Mouse (Mus musculus) liver, embryonic 16.5 days (tissue): ENCODE results near the gene Klhl23. TPM values are rescaled to one million over a fixed set of nuclear protein-coding genes. Genes with fewer than 3 reads are reported as not detected.

Source experiments
- ATAC-seq: fragments of 200-750 bp; cut with Nextera tagmentation; 2 replicates; pipeline ENCODE4 v1.8.0; 2017; ENCODE audit warnings: low read depth, mild to moderate bottlenecking, moderate number of reproducible peaks, moderate library complexity
- H3K27ac ChIP-seq: fragments of 300-500 bp; sonication (generic); 2 replicates; pipeline ENCODE4 v1.5.1; 2014; ENCODE audit warnings: mild to moderate bottlenecking, low read length
- H3K27me3 ChIP-seq: fragments of 300-500 bp; sonication (generic); 2 replicates; pipeline ENCODE4 v1.6.1; 2014; ENCODE audit warnings: low read depth, low read length, mixed read lengths; ENCODE audit not compliant: control insufficient read depth, insufficient read depth
- H3K36me3 ChIP-seq: fragments of 300-500 bp; sonication (generic); 2 replicates; pipeline ENCODE4 v1.6.1; 2014; ENCODE audit warnings: mild to moderate bottlenecking; ENCODE audit not compliant: control insufficient read depth, insufficient read depth
- H3K4me1 ChIP-seq: fragments of 300-500 bp; sonication (generic); 2 replicates; pipeline ENCODE4 v1.6.1; 2014; ENCODE audit warnings: low read depth, low read length, mixed read lengths; ENCODE audit not compliant: control insufficient read depth
- H3K4me2 ChIP-seq: fragments of 300-500 bp; sonication (generic); 2 replicates; pipeline ENCODE4 v1.6.1; 2014; ENCODE audit warnings: low read depth, low read length, mixed read lengths
- H3K4me3 ChIP-seq: fragments of 300-500 bp; sonication (generic); 2 replicates; pipeline ENCODE4 v1.5.1; 2014; ENCODE audit warnings: low read depth, mild to moderate bottlenecking, low read length
- H3K9ac ChIP-seq: fragments of 300-500 bp; sonication (generic); 2 replicates; pipeline ENCODE4 v1.6.1; 2014; ENCODE audit warnings: low read depth, low read length
- H3K9me3 ChIP-seq: fragments of 300-500 bp; sonication (generic); replicated peaks from 2 replicates; pipeline ENCODE4 v1.6.1; 2016; ENCODE audit warnings: low read length; ENCODE audit not compliant: control insufficient read depth
- WGBS: fragments of 180-500 bp; shearing (Covaris S2); extraction: QIAGEN DNeasy Blood & Tissue Kit; methylation state at CpG from one replicate; pipeline ENCODE4 v1.1.7; 2014; ENCODE audit not compliant: insufficient replicate concordance; 5-methylcytosine and 5-hydroxymethylcytosine counted together
- polyA plus RNA-seq: library from polyadenylated mRNA; unstranded; fragments of >200 nt; fragmentation: Nextera tagmentation; extraction: Ambion mirVana; gene quantifications from 2 replicates; pipeline ENCODE4 v1.2.1, GENCODE M21; 2015

Gene Klhl23
- polyA plus RNA-seq, 1 experiment from 2014 or later = 19.6 TPM

DNA sequence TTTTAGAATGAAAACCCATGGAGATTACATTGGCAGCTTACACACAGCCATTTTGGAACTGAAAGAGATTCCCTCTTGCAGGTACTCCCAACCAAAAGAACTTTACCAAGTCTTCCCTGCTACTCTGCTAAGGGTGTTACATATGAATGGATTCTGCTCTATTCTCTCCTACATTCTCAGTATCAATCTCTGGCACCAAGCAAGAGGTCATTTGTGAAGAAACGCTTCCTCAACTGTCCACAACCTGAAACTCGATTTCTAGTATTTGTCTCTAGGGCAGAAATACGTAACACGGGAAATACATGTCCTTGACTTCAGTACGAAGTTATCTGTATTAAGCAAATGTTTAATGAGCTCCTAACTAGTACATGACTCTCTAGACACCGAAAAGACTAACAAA is 62.8 kb downstream of the Klhl23 start:
- H3K36me3 ChIP-seq = no peaks in the 10 kb centered on the region
- H3K9me3 ChIP-seq = no peaks in the 10 kb centered on the region
- H3K4me1 ChIP-seq = peaks cover 7% of the 10 kb centered on the region
- H3K4me3 ChIP-seq = peak overlapping the region; percentile 86
- peak overlapping the region; percentile 71 for H3K4me2 ChIP-seq
- no peaks in the 10 kb centered on the region for H3K27me3 ChIP-seq
- peak overlapping the region; percentile 90 for H3K9ac ChIP-seq
- no peak for ATAC-seq
- H3K27ac ChIP-seq = peak overlapping the region; percentile 86
- 21% methylated on average over 6 of the region's 6 CpGs for WGBS

DNA sequence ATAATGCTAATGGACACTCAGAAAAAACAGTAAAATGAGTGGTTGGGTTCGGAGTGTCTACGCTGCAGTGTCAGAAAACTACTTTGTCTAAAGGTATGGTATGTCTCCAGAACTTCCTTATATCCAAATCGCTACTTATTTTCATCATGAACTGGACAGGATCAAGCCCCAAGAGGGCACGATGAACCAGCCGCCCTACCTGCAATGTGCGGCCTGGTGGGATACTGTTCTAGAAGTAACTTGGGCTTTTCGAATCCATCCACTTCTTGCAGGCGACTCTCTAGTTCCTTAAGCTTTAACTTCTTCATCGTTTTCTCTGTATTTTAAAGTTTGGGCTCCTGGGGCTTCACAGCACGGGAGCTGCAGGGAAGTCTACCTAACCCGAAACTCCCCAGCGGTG is 63.3 kb downstream of the Klhl23 start:
- 3% methylated on average over 12 of the region's 12 CpGs for WGBS
- peak; percentile 53 for ATAC-seq
- no peaks in the 10 kb centered on the region for H3K9me3 ChIP-seq
- H3K27ac ChIP-seq = peak overlapping the region; percentile 86
- peak overlapping the region; percentile 86 for H3K4me3 ChIP-seq
- peak overlapping the region; percentile 90 for H3K9ac ChIP-seq
- no peaks in the 10 kb centered on the region for H3K27me3 ChIP-seq
- no peaks in the 10 kb centered on the region for H3K36me3 ChIP-seq
- H3K4me1 ChIP-seq = peaks cover 7% of the 10 kb centered on the region
- peak overlapping the region; percentile 71 for H3K4me2 ChIP-seq

DNA sequence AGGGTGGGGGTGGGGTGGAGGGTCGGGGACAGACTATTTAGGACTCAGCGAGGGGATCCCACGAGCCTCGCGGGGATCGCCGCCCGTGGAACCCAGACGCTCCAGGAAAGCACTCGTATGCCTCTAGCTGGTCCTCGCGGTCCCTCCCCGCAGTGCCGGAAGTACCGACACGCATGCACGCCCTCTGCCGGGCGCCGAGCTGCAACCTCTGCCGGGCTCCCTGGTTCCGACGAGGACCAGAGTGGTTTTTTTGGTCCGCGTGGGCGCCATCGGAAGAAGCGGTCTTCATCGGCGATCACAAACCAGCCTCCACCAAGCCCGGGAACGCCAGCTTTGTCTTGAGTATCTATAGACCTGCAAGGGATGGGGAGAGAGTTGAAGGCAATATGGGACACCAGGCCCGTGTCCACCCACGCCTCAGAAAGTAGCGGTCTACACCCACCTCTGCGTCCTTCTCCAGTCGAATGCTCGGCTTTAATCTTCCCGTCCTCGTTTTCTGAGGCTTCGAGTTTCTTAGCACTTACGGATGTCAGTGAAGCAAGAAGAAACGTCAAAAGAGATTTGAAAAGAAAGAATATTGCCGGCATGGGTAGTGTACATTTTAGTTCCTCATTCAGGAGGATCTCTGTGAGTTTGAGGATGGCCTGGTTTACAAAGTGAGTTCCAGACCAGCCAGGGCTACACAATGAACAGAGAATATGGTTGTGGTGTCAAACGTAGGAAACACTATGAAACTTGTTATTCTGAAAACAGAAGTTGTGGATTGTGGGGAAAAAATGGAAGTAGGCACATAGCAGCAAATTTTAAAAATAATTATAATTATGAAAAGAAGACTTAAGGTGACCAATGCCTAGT is 63.9 kb downstream of the Klhl23 start, which contains the start of gene Mettl5:
Gene Mettl5 (minus strand): TSS at position 165 of the 855 bp plus-strand sequence.
- Histone ChIP-seq H3K4me3 (peak within 1 kb of the TSS; percentile 86), H3K9me3 (no peaks in the 10 kb centered on the region), H3K27ac (peak within 1 kb of the TSS; percentile 86), H3K4me2 (peak within 1 kb of the TSS; percentile 71), H3K9ac (peak within 1 kb of the TSS; percentile 90), H3K27me3 (no peaks in the 10 kb centered on the region), H3K36me3 (no peaks in the 10 kb centered on the region), H3K4me1 (peaks cover 7% of the 10 kb centered on the region)
- under 1% methylated on average over 45 of the region's 45 CpGs for WGBS
- peak; percentile 98 for ATAC-seq

Other genes with a start within 250 kb of the Klhl23 start
- gene Lrp2, start 235.9 kb upstream of the Klhl23 start, polyA plus RNA-seq = 0.08 TPM in 2 replicates
- 2.1 and 2.8 TPM in 2 replicates for gene Bbs5, start 174.8 kb upstream of the Klhl23 start, polyA plus RNA-seq
- gene Klhl41, start 151.8 kb upstream of the Klhl23 start, polyA plus RNA-seq = 0.58 and 1.2 TPM in 2 replicates
- gene Fastkd1, start 108.4 kb upstream of the Klhl23 start, polyA plus RNA-seq = 2.9 and 3.3 TPM in 2 replicates
- gene Ppig, start 99.4 kb upstream of the Klhl23 start, polyA plus RNA-seq = 45.7 and 49.5 TPM in 2 replicates
- 0.08 and 0.20 TPM in 2 replicates for gene Ccdc173, start 32.4 kb upstream of the Klhl23 start, polyA plus RNA-seq
- gene Phospho2, start 32.3 kb upstream of the Klhl23 start, polyA plus RNA-seq = 10.5 and 11.0 TPM in 2 replicates
- gene Ssb, start 39.6 kb downstream of the Klhl23 start, polyA plus RNA-seq = 103 and 116 TPM in 2 replicates
- gene Mettl5, start 63.7 kb downstream of the Klhl23 start, polyA plus RNA-seq = 23.5 and 29.7 TPM in 2 replicates
- gene Ubr3, start 75.3 kb downstream of the Klhl23 start, polyA plus RNA-seq = 4.8 and 5.6 TPM in 2 replicates
- gene Myo3b, start 217.2 kb downstream of the Klhl23 start, polyA plus RNA-seq = not detected in 2 replicates